Mouse (Mus musculus) right cerebral cortex, adult 18-20 months (tissue): Measurements from ENCODE around the gene Capn5.

Experiments used
- DNase-seq: peaks from one replicate; pipeline ENCODE4 v3.0.0; 2022; ENCODE audit warnings: mixed read lengths

Gene Capn5

GRCm38 (mm10) chr7:98146447-98146845 is 31.6 kb downstream of the Capn5 start:
- peak; percentile 51 for DNase-seq

- peak; percentile 48 for DNase-seq
These were observed 32.1 kb downstream of the Capn5 start for GRCm38 (mm10) chr7:98145842-98146446.

- DNase-seq, result no peak
These were observed 32.7 kb downstream of the Capn5 start, which contains the start of gene Omp for GRCm38 (mm10) chr7:98145402-98145801. TSS of gene Omp (minus strand) at chr7:98145502.

- DNase-seq, result no peak
These were observed 35.4 kb downstream of the Capn5 start for GRCm38 (mm10) chr7:98142648-98143047.

- DNase-seq, result no peak
These were observed 35.8 kb downstream of the Capn5 start for GRCm38 (mm10) chr7:98142247-98142646.

- no peak for DNase-seq
These were observed 36.9 kb downstream of the Capn5 start for GRCm38 (mm10) chr7:98141206-98141605.

GRCm38 (mm10) chr7:98140597-98140996 is 37.5 kb downstream of the Capn5 start:
- no peak for DNase-seq

- no peak for DNase-seq
These were observed 38.9 kb downstream of the Capn5 start for GRCm38 (mm10) chr7:98139216-98139615.

GRCm38 (mm10) chr7:98137995-98138394 is 40.1 kb downstream of the Capn5 start:
- no peak for DNase-seq

- no peak for DNase-seq
These were observed 40.5 kb downstream of the Capn5 start for GRCm38 (mm10) chr7:98137583-98137982.

GRCm38 (mm10) chr7:98131751-98132150 is 46.3 kb downstream of the Capn5 start:
- no peak for DNase-seq

- DNase-seq, result no peak
These were observed 52.6 kb downstream of the Capn5 start for GRCm38 (mm10) chr7:98125473-98125872.

- no peak for DNase-seq
These were observed 53.4 kb downstream of the Capn5 start for GRCm38 (mm10) chr7:98124701-98125100.

- no peak for DNase-seq
These were observed 56.4 kb downstream of the Capn5 start for GRCm38 (mm10) chr7:98121673-98122072.

GRCm38 (mm10) chr7:98121241-98121640 is 56.8 kb downstream of the Capn5 start:
- DNase-seq, result no peak

GRCm38 (mm10) chr7:98120325-98120724 is 57.7 kb downstream of the Capn5 start:
- peak; percentile 70 for DNase-seq

GRCm38 (mm10) chr7:98119961-98120232 is 58.2 kb downstream of the Capn5 start:
- no peak for DNase-seq

- DNase-seq, result no peak
These were observed 58.7 kb downstream of the Capn5 start, which contains the start of gene Myo7a for GRCm38 (mm10) chr7:98119179-98119960. TSS of gene Myo7a (minus strand) at chr7:98119524.

- DNase-seq, result no peak
These were observed 60.9 kb downstream of the Capn5 start for GRCm38 (mm10) chr7:98117012-98117660.

- no peak for DNase-seq
These were observed 63.4 kb downstream of the Capn5 start for GRCm38 (mm10) chr7:98114656-98115055.

GRCm38 (mm10) chr7:98111233-98111632 is 66.8 kb downstream of the Capn5 start:
- DNase-seq, result no peak

- no peak for DNase-seq
These were observed 68.3 kb downstream of the Capn5 start for GRCm38 (mm10) chr7:98109771-98110170.

GRCm38 (mm10) chr7:98108636-98109430 is 69.2 kb downstream of the Capn5 start:
- peak; percentile 55 for DNase-seq
